Mouse (Mus musculus) forebrain, embryonic 14.5 days (tissue): ENCODE measurements around the gene Gm1604a. TPM values are rescaled to one million over a fixed set of nuclear protein-coding genes. Genes with fewer than 3 reads are reported as not detected.
"Not testable (repeated sequence)": the region's sequence is repeated elsewhere in the genome, so short reads cannot be mapped to it uniquely, and the experiment has no call there.

Experiments used
- ATAC-seq: fragments of 200-750 bp; cut with Nextera tagmentation; 2 replicates; pipeline ENCODE4 v1.8.0; 2017; ENCODE audit warnings: mild to moderate bottlenecking, moderate library complexity
- DNase-seq: peaks from one replicate; pipeline ENCODE4 v3.0.0-alpha.2; 2015; ENCODE audit warnings: low spot score
- H3K27ac ChIP-seq: fragments of 300-500 bp; sonication (generic); 2 replicates; pipeline ENCODE4 v1.5.1; 2014; ENCODE audit warnings: low read depth, mild to moderate bottlenecking, control low read depth, low read length, moderate library complexity
- H3K27me3 ChIP-seq: fragments of 300-500 bp; sonication (generic); replicated peaks from 2 replicates; pipeline ENCODE4 v1.6.1; 2014; ENCODE audit warnings: low read length, control low read depth, mixed read lengths; ENCODE audit not compliant: control insufficient read depth, insufficient read depth
- H3K36me3 ChIP-seq: fragments of 300-500 bp; sonication (generic); 2 replicates; pipeline ENCODE4 v1.6.1; 2014; ENCODE audit warnings: low read length, control low read depth; ENCODE audit not compliant: control insufficient read depth, insufficient read depth
- H3K4me1 ChIP-seq: fragments of 300-500 bp; sonication (generic); 2 replicates; pipeline ENCODE4 v1.6.1; 2014; ENCODE audit warnings: antibody characterized with exemption, low read length, control low read depth; ENCODE audit not compliant: control insufficient read depth, insufficient read depth
- H3K4me2 ChIP-seq: fragments of 300-500 bp; sonication (generic); 2 replicates; pipeline ENCODE4 v1.6.1; 2014; ENCODE audit warnings: mild to moderate bottlenecking, control low read depth, low read length
- H3K4me3 ChIP-seq: fragments of 300-500 bp; sonication (generic); 2 replicates; pipeline ENCODE4 v1.5.1; 2014; ENCODE audit warnings: low read depth, low read length, control low read depth
- H3K9ac ChIP-seq: fragments of 300-500 bp; sonication (generic); 2 replicates; pipeline ENCODE4 v1.6.1; 2014; ENCODE audit warnings: mild to moderate bottlenecking, low read length, control low read depth, moderate library complexity
- H3K9me3 ChIP-seq: fragments of 300-500 bp; sonication (generic); replicated peaks from 2 replicates; pipeline ENCODE4 v1.6.1; 2016; ENCODE audit warnings: low read length, control low read depth, mixed read lengths; ENCODE audit not compliant: control insufficient read depth
- WGBS: fragments of 180-500 bp; shearing (Covaris S2); extraction: QIAGEN DNeasy Blood & Tissue Kit; methylation state at CpG from one replicate; pipeline ENCODE4 v1.1.7; 2014; 5-methylcytosine and 5-hydroxymethylcytosine counted together
- polyA plus RNA-seq: library from polyadenylated mRNA; unstranded; fragments of >200 nt; fragmentation: Nextera tagmentation; extraction: Ambion mirVana; gene quantifications from 2 replicates; pipeline ENCODE4 v1.2.1, GENCODE M21; 2014

Gene Gm1604a
- polyA plus RNA-seq, 1 experiment from 2014 or later = not detected

- H3K4me1 ChIP-seq, H3K9me3 ChIP-seq, H3K36me3 ChIP-seq, H3K9ac ChIP-seq, H3K27ac ChIP-seq, H3K4me2 ChIP-seq, H3K4me3 ChIP-seq, H3K27me3 ChIP-seq, ATAC-seq, DNase-seq: not testable (repeated sequence)
- WGBS = no CpG with 5 or more reads among the region's 12 CpGs
Measured at GRCm38 (mm10) chr17:7085469-7086168, 60.3 kb downstream of the Gm1604a start.

- not testable (repeated sequence) for DNase-seq, H3K27ac ChIP-seq
Measured at GRCm38 (mm10) chr17:7086836-7087235, 61.5 kb downstream of the Gm1604a start.

GRCm38 (mm10) chr17:7097835-7098519 lies 72.6 kb downstream of the Gm1604a start:
- not testable (repeated sequence) for H3K4me2 ChIP-seq, DNase-seq, H3K27me3 ChIP-seq, H3K27ac ChIP-seq, H3K36me3 ChIP-seq, H3K4me3 ChIP-seq, H3K9ac ChIP-seq, H3K9me3 ChIP-seq, H3K4me1 ChIP-seq
- no CpG with 5 or more reads among the region's 12 CpGs for WGBS
- peak; percentile 86 for ATAC-seq

More at GRCm38 (mm10) chr17:7086836-7087235, 61.5 kb downstream of the Gm1604a start:
- not testable (repeated sequence) for H3K4me3 ChIP-seq, ATAC-seq, H3K9me3 ChIP-seq, H3K4me1 ChIP-seq, H3K4me2 ChIP-seq, H3K36me3 ChIP-seq, H3K27me3 ChIP-seq, H3K9ac ChIP-seq
- WGBS = 79% methylated on average over 6 of the region's 8 CpGs

- H3K27me3 ChIP-seq, H3K9ac ChIP-seq, DNase-seq, H3K4me3 ChIP-seq, H3K4me2 ChIP-seq, H3K36me3 ChIP-seq, H3K4me1 ChIP-seq, ATAC-seq, H3K27ac ChIP-seq, H3K9me3 ChIP-seq: not testable (repeated sequence)
- 82% methylated on average over 4 of the region's 10 CpGs for WGBS
Measured at GRCm38 (mm10) chr17:7099096-7099495, 73.7 kb downstream of the Gm1604a start.

- peak; percentile 38; the same call in 1 of the 2 replicates for ATAC-seq
Measured at GRCm38 (mm10) chr17:7102945-7103344, 77.6 kb downstream of the Gm1604a start.

GRCm38 (mm10) chr17:7111658-7112057 lies 86.3 kb downstream of the Gm1604a start:
- H3K27me3 ChIP-seq, H3K4me1 ChIP-seq, ATAC-seq, DNase-seq, H3K9me3 ChIP-seq, H3K36me3 ChIP-seq, H3K27ac ChIP-seq, H3K9ac ChIP-seq, H3K4me2 ChIP-seq, H3K4me3 ChIP-seq: not testable (repeated sequence)
- 98% methylated on average over 3 of the region's 4 CpGs for WGBS

More at GRCm38 (mm10) chr17:7102945-7103344, 77.6 kb downstream of the Gm1604a start:
- H3K4me2 ChIP-seq, H3K27ac ChIP-seq, H3K4me3 ChIP-seq, H3K9ac ChIP-seq, DNase-seq, H3K9me3 ChIP-seq, H3K4me1 ChIP-seq, H3K36me3 ChIP-seq, H3K27me3 ChIP-seq: not testable (repeated sequence)
- no CpG with 5 or more reads among the region's 7 CpGs for WGBS

- H3K4me3 ChIP-seq, H3K27me3 ChIP-seq, ATAC-seq, H3K9ac ChIP-seq, H3K4me1 ChIP-seq, DNase-seq, H3K4me2 ChIP-seq, H3K27ac ChIP-seq, H3K9me3 ChIP-seq, H3K36me3 ChIP-seq: not testable (repeated sequence)
- 88% methylated on average over 7 of the region's 8 CpGs for WGBS
Measured at GRCm38 (mm10) chr17:7116265-7116664, 90.9 kb downstream of the Gm1604a start.

- H3K9ac ChIP-seq, H3K4me3 ChIP-seq, H3K4me1 ChIP-seq, H3K27ac ChIP-seq, H3K9me3 ChIP-seq, ATAC-seq, DNase-seq, H3K27me3 ChIP-seq, H3K36me3 ChIP-seq, H3K4me2 ChIP-seq: not testable (repeated sequence)
- WGBS = 89% methylated on average over 3 of the region's 3 CpGs
Measured at GRCm38 (mm10) chr17:7120835-7121234, 95.5 kb downstream of the Gm1604a start.

GRCm38 (mm10) chr17:7122554-7122953 lies 97.2 kb downstream of the Gm1604a start:
- H3K4me2 ChIP-seq, ATAC-seq, H3K27ac ChIP-seq, H3K9me3 ChIP-seq, H3K27me3 ChIP-seq, H3K9ac ChIP-seq, H3K4me1 ChIP-seq, H3K36me3 ChIP-seq, H3K4me3 ChIP-seq, DNase-seq: not testable (repeated sequence)
- WGBS = 88% methylated on average over 11 of the region's 11 CpGs
